Mouse (Mus musculus) bone marrow, adult 2 months (tissue): ENCODE results near the gene Olfr594. TPM values are rescaled to one million over a fixed set of nuclear protein-coding genes. Genes with fewer than 3 reads are reported as not detected.
"Not testable (repeated sequence)": the region's sequence is repeated elsewhere in the genome, so short reads cannot be mapped to it uniquely, and the experiment has no call there.

ENCODE experiments used
- H3K27ac ChIP-seq: fragments of 200-500 bp; 2 replicates; pipeline ENCODE4 v1.5.1; 2012; ENCODE audit warnings: low read depth, mild to moderate bottlenecking, control low read depth, inconsistent platforms, low read length; ENCODE audit not compliant: control insufficient read depth, poor library complexity, insufficient read depth
- H3K4me1 ChIP-seq: fragments of 200-500 bp; 2 replicates; pipeline ENCODE4 v1.6.1; 2011; ENCODE audit warnings: low read length; ENCODE audit not compliant: control insufficient read depth, insufficient read depth
- H3K4me3 ChIP-seq: fragments of 200-500 bp; replicated peaks from 2 replicates; pipeline ENCODE3; 2011; ENCODE audit warnings: mild to moderate bottlenecking, low read depth, low read length, control low read depth; ENCODE audit not compliant: control insufficient read depth
- CTCF ChIP-seq: fragments of 200-500 bp; IDR thresholded peaks from 2 replicates; pipeline ENCODE4 v1.5.1; 2011; ENCODE audit warnings: low read length, control low read depth; ENCODE audit not compliant: control insufficient read depth, insufficient read depth
- POLR2A ChIP-seq: fragments of 200-500 bp; IDR thresholded peaks from 2 replicates; pipeline ENCODE4 v1.6.1; 2011; ENCODE audit warnings: low read depth, mild to moderate bottlenecking, control low read depth, low read length, borderline replicate concordance; ENCODE audit not compliant: control insufficient read depth
- WGBS: fragments of 180-500 bp; shearing (Covaris S2); methylation state at CpG from one replicate; pipeline ENCODE4 v1.1.7; 2018; 5-methylcytosine and 5-hydroxymethylcytosine counted together
- polyA plus RNA-seq: library from polyadenylated mRNA; stranded (reverse); fragments of >200 nt; gene quantifications from 2 replicates; pipeline ENCODE4 v1.2.4, GENCODE M21; 2011; ENCODE audit warnings: low replicate concordance; ENCODE audit not compliant: missing spikeins, insufficient read depth, insufficient read length

Gene Olfr594
- polyA plus RNA-seq, result not detected in 2 replicates

DNA sequence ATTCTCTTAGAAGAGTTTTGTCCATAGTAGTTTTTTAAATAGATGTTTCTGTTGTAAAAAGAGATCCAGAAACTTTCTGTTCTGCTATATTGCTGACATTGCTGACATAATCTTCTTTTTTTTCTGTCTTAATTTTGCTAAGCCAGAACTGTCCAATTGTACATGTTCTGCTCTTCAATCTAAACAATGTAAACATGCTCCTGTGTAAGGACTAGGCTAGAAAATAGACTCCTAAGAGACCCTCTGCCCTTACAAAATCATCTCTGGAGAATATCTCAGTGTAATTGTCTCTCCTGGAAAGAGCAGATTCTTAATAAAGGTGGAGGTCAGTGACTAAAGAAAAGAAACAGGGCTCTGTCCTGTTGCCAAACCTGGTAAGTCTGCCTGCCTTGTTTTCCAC lies at the start of gene Olfr594:
Gene Olfr594, plus strand, starts transcription at position 301 of the 400 bp plus-strand sequence.
- no peaks in the 10 kb centered on the region for H3K4me1 ChIP-seq
- H3K27ac ChIP-seq, result no peak within 1 kb of the TSS
- TF ChIP-seq POLR2A (no peak), CTCF (no peak)
- no peak within 1 kb of the TSS for H3K4me3 ChIP-seq

DNA sequence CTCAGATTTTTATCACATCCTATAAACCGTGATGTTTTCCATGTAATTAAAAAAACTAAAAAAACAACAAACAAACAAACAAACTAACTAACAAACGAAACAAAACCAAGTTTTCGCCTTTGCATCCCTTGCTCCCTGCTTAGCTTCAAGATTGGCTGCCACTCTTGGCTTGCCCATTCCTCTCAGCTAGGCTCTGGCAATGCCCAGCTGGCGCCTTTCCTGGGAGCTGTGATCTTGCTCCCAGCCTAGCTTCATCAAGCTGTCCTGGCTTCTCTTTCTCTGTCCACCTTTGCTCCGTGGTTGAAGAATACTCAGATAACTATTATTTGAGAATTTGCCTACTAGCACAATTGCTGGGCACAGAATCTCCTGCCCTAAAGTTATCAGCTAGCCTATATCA lies 47.1 kb upstream of the Olfr594 start:
- H3K4me1 ChIP-seq, result no peaks in the 10 kb centered on the region
- H3K4me3 ChIP-seq, result no peak overlapping the region
- 68% methylated on average over 5 of the region's 5 CpGs for WGBS
- TF ChIP-seq POLR2A (no peak), CTCF (no peak)
- no peak overlapping the region for H3K27ac ChIP-seq

GRCm38 (mm10) chr7:103178240-103178639 lies 38.6 kb upstream of the Olfr594 start, which contains the start of gene Olfr591:
Gene Olfr591, minus strand, starts transcription at chr7:103178340.
- no peak within 1 kb of the TSS for H3K4me3 ChIP-seq
- 66% methylated on average over 1 of the region's 1 CpGs for WGBS
- H3K4me1 ChIP-seq, result no peaks in the 10 kb centered on the region
- H3K27ac ChIP-seq, result no peak within 1 kb of the TSS
- TF ChIP-seq CTCF (no peak), POLR2A (no peak)

- H3K27ac ChIP-seq, H3K4me3 ChIP-seq, H3K4me1 ChIP-seq: not testable (repeated sequence)
- 64% methylated on average over 1 of the region's 1 CpGs for WGBS
These were observed 32.3 kb upstream of the Olfr594 start, which contains the start of gene Olfr592 for GRCm38 (mm10) chr7:103184503-103184902. Gene Olfr592, plus strand, starts transcription at chr7:103184803.

DNA sequence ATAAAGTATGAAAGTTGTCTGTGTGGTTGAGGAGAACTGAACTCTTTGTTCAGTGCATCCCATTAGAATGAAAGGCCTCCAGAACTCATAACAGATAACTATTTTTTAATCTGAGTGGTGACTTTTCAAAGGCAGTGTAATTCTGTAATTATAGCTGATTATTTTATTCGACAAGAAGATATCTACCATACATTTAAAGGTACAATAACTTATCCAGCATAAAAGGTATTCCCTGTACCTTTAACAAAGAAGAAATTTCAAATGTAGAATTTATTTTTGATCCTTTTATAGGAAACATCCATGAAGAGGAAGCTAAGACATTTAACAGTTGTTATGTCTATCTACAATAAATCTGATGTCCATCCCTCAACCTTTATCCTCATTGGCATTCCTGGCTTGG lies 5.2 kb upstream of the Olfr594 start, which contains the start of gene Olfr593:
Gene Olfr593, plus strand, starts transcription at position 301 of the 400 bp plus-strand sequence.
- TF ChIP-seq POLR2A (no peak), CTCF (no peak)
- Histone ChIP-seq H3K4me1 (no peaks in the 10 kb centered on the region), H3K4me3 (no peak within 1 kb of the TSS), H3K27ac (no peak within 1 kb of the TSS)
- WGBS, result 57% methylated on average over 1 of the region's 1 CpGs

- not testable (repeated sequence) for H3K27ac ChIP-seq, H3K4me3 ChIP-seq, H3K4me1 ChIP-seq
- 75% methylated on average over 5 of the region's 5 CpGs for WGBS
These were observed 4.7 kb upstream of the Olfr594 start for GRCm38 (mm10) chr7:103212050-103212449.

DNA sequence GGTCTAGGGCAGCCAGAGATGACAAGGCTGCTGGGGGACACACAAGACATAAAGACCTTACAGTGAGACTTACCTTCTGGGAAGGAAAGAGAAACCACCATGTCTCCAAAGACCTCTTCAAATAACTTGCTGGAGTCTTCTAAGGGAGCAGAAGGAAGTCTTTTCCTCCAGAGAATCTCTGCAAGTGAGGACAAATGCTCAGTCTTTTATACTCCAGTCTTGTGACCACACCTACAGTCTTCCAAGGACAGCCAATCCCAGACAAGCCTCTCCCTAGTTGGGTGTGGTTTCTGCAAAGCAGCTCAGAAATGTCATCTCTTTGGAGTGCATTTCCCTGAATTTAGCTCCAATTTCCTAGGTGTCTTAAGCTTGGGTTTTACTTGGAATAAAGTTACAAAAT lies 35.6 kb downstream of the Olfr594 start, which contains the start of gene Usp17ld:
Gene Usp17ld, minus strand, starts transcription at position 101 of the 400 bp plus-strand sequence.
- not testable (repeated sequence) for H3K4me3 ChIP-seq, H3K4me1 ChIP-seq, H3K27ac ChIP-seq

Other genes starting within 250 kb of the Olfr594 start
- gene Olfr577, start 241.1 kb upstream of the Olfr594 start, polyA plus RNA-seq, result not detected in 2 replicates
- not detected in 2 replicates for gene Olfr578, start 227.7 kb upstream of the Olfr594 start, polyA plus RNA-seq
- not detected in 2 replicates for gene Olfr582, start 179.0 kb upstream of the Olfr594 start, polyA plus RNA-seq
- not detected in 2 replicates for gene Olfr583, start 165.7 kb upstream of the Olfr594 start, polyA plus RNA-seq
- not detected in 2 replicates for gene Olfr584, start 135.1 kb upstream of the Olfr594 start, polyA plus RNA-seq
- gene Olfr585, start 119.3 kb upstream of the Olfr594 start, polyA plus RNA-seq, result not detected in 2 replicates
- not detected in 2 replicates for gene Olfr586, start 91.4 kb upstream of the Olfr594 start, polyA plus RNA-seq
- not detected in 2 replicates for gene Olfr588-ps1, start 76.1 kb upstream of the Olfr594 start, polyA plus RNA-seq
- not detected in 2 replicates for gene Olfr589, start 60.6 kb upstream of the Olfr594 start, polyA plus RNA-seq
- not detected in 2 replicates for gene Olfr591, start 38.7 kb upstream of the Olfr594 start, polyA plus RNA-seq
- gene Olfr592, start 32.2 kb upstream of the Olfr594 start, polyA plus RNA-seq, result not detected in 2 replicates
- gene Olfr593, start 5.1 kb upstream of the Olfr594 start, polyA plus RNA-seq, result not detected in 2 replicates
- not detected in 2 replicates for gene Usp17ld, start 35.5 kb downstream of the Olfr594 start, polyA plus RNA-seq
- gene Olfr596, start 88.7 kb downstream of the Olfr594 start, polyA plus RNA-seq, result not detected in 2 replicates
- not detected in 2 replicates for gene Olfr597, start 99.3 kb downstream of the Olfr594 start, polyA plus RNA-seq
- not detected in 2 replicates for gene Olfr598, start 106.6 kb downstream of the Olfr594 start, polyA plus RNA-seq
- gene Olfr599, start 118.9 kb downstream of the Olfr594 start, polyA plus RNA-seq, result not detected in 2 replicates
- not detected in 2 replicates for gene Olfr600, start 132.7 kb downstream of the Olfr594 start, polyA plus RNA-seq
- not detected in 2 replicates for gene Olfr601, start 145.7 kb downstream of the Olfr594 start, polyA plus RNA-seq
- not detected in 2 replicates for gene Olfr603, start 169.2 kb downstream of the Olfr594 start, polyA plus RNA-seq
- not detected in 2 replicates for gene Usp17lc, start 198.1 kb downstream of the Olfr594 start, polyA plus RNA-seq
- gene Olfr605, start 228.4 kb downstream of the Olfr594 start, polyA plus RNA-seq, result not detected in 2 replicates
- not detected in 2 replicates for gene Olfr606, start 232.1 kb downstream of the Olfr594 start, polyA plus RNA-seq
- 0.70 TPM in 1 of 2 replicates, not detected in the other for gene Olfr607, start 247.2 kb downstream of the Olfr594 start, polyA plus RNA-seq